Mouse (Mus musculus) neural tube, embryonic 15.5 days (tissue): ENCODE results near the gene Snrnp27. TPM values are rescaled to one million over a fixed set of nuclear protein-coding genes. Genes with fewer than 3 reads are reported as not detected.
A peak's percentile ranks its signal among the peaks of the same experiment; 100 is the strongest.

Experiments used
- ATAC-seq: fragments of 200-750 bp; cut with Nextera tagmentation; 2 replicates; pipeline ENCODE4 v1.8.0; 2017; ENCODE audit warnings: mild to moderate bottlenecking, moderate TSS enrichment, moderate library complexity; ENCODE audit not compliant: low FRiP score
- H3K27ac ChIP-seq: fragments of 300-500 bp; sonication (generic); replicated peaks from 2 replicates; pipeline ENCODE4 v1.5.1; 2015; ENCODE audit warnings: mild to moderate bottlenecking, inconsistent platforms
- H3K27me3 ChIP-seq: fragments of 300-500 bp; sonication (generic); replicated peaks from 2 replicates; pipeline ENCODE4 v1.6.1; 2015; ENCODE audit warnings: inconsistent platforms
- H3K36me3 ChIP-seq: fragments of 300-500 bp; sonication (generic); 2 replicates; pipeline ENCODE4 v1.6.1; 2015; ENCODE audit warnings: inconsistent platforms
- H3K4me1 ChIP-seq: fragments of 300-500 bp; sonication (generic); 2 replicates; pipeline ENCODE4 v1.6.1; 2015; ENCODE audit warnings: inconsistent platforms
- H3K4me2 ChIP-seq: fragments of 300-500 bp; sonication (generic); 2 replicates; pipeline ENCODE4 v1.6.1; 2015; ENCODE audit warnings: inconsistent platforms, mild to moderate bottlenecking, moderate library complexity
- H3K4me3 ChIP-seq: fragments of 300-500 bp; sonication (generic); replicated peaks from 2 replicates; pipeline ENCODE4 v1.5.1; 2015; ENCODE audit warnings: mild to moderate bottlenecking, inconsistent platforms
- H3K9ac ChIP-seq: fragments of 300-500 bp; sonication (generic); replicated peaks from 2 replicates; pipeline ENCODE4 v1.6.1; 2015; ENCODE audit warnings: mild to moderate bottlenecking, inconsistent platforms
- H3K9me3 ChIP-seq: fragments of 300-500 bp; sonication (generic); replicated peaks from 2 replicates; pipeline ENCODE4 v1.6.1; 2016; ENCODE audit warnings: inconsistent platforms
- WGBS: fragments of 180-500 bp; shearing (Covaris S2); methylation state at CpG from one replicate; pipeline ENCODE4 v1.1.7; 2015; ENCODE audit warnings: mixed read lengths; 5-methylcytosine and 5-hydroxymethylcytosine counted together
- polyA plus RNA-seq: library from polyadenylated mRNA; unstranded; fragments of >200 nt; fragmentation: Nextera tagmentation; extraction: Ambion mirVana; gene quantifications from 2 replicates; pipeline ENCODE4 v1.2.1, GENCODE M21; 2015

The Snrnp27 gene
- polyA plus RNA-seq = 94.2 and 96.0 TPM in 2 replicates

GRCm38 (mm10) chr6:86683872-86684654, at the start of gene Snrnp27:
TSS of gene Snrnp27 (minus strand) at chr6:86684522.
- no peaks in the 10 kb centered on the region for H3K27me3 ChIP-seq
- H3K9me3 ChIP-seq = no peaks in the 10 kb centered on the region
- peak within 1 kb of the TSS; percentile 63 for H3K4me2 ChIP-seq
- H3K9ac ChIP-seq = peak within 1 kb of the TSS; percentile 83
- peak; percentile 89 for ATAC-seq
- 2% methylated on average over 36 of the region's 36 CpGs for WGBS
- peak within 1 kb of the TSS; percentile 57 for H3K27ac ChIP-seq
- H3K4me1 ChIP-seq = peaks cover 17% of the 10 kb centered on the region
- H3K4me3 ChIP-seq = peak within 1 kb of the TSS; percentile 77
- peaks cover 52% of the 10 kb centered on the region for H3K36me3 ChIP-seq

GRCm38 (mm10) chr6:86733183-86733876, 49.0 kb upstream of the Snrnp27 start, which contains the start of gene Gmcl1:
TSS of gene Gmcl1 (minus strand) at chr6:86733383.
- Histone ChIP-seq H3K9me3 (no peaks in the 10 kb centered on the region), H3K27ac (peak within 1 kb of the TSS; percentile 92), H3K4me1 (peaks cover 39% of the 10 kb centered on the region), H3K27me3 (no peaks in the 10 kb centered on the region), H3K4me3 (peak within 1 kb of the TSS; percentile 99), H3K36me3 (no peaks in the 10 kb centered on the region), H3K4me2 (peak within 1 kb of the TSS; percentile 82), H3K9ac (peak within 1 kb of the TSS; percentile 85)
- ATAC-seq = peak; percentile 95
- under 1% methylated on average over 57 of the region's 59 CpGs for WGBS

- ATAC-seq = peak; percentile 83
These were observed 48.2 kb upstream of the Snrnp27 start for GRCm38 (mm10) chr6:86732276-86733173.

GRCm38 (mm10) chr6:86728711-86729110, 44.4 kb upstream of the Snrnp27 start:
- H3K27ac ChIP-seq = no peak overlapping the region
- 89% methylated on average over 5 of the region's 5 CpGs for WGBS

More at GRCm38 (mm10) chr6:86732276-86733173, 48.2 kb upstream of the Snrnp27 start:
- peaks cover under 1% of the 10 kb centered on the region for H3K36me3 ChIP-seq
- under 1% methylated on average over 62 of the region's 62 CpGs for WGBS
- H3K27ac ChIP-seq = peak overlapping the region; percentile 92
- H3K9ac ChIP-seq = peak overlapping the region; percentile 85
- H3K4me1 ChIP-seq = peaks cover 39% of the 10 kb centered on the region
- peak overlapping the region; percentile 82 for H3K4me2 ChIP-seq
- no peaks in the 10 kb centered on the region for H3K9me3 ChIP-seq
- H3K27me3 ChIP-seq = no peaks in the 10 kb centered on the region
- H3K4me3 ChIP-seq = peak overlapping the region; percentile 99

GRCm38 (mm10) chr6:86721977-86722376, 37.7 kb upstream of the Snrnp27 start:
- Histone ChIP-seq H3K36me3 (peaks cover 47% of the 10 kb centered on the region), H3K4me2 (no peak overlapping the region), H3K9me3 (no peaks in the 10 kb centered on the region), H3K27me3 (no peaks in the 10 kb centered on the region), H3K9ac (no peak overlapping the region), H3K4me1 (no peaks in the 10 kb centered on the region), H3K4me3 (no peak overlapping the region), H3K27ac (no peak overlapping the region)
- 70% methylated on average over 3 of the region's 3 CpGs for WGBS
- no peak for ATAC-seq

More at GRCm38 (mm10) chr6:86728711-86729110, 44.4 kb upstream of the Snrnp27 start:
- H3K9me3 ChIP-seq = no peaks in the 10 kb centered on the region
- ATAC-seq = no peak
- peaks cover 31% of the 10 kb centered on the region for H3K4me1 ChIP-seq
- no peaks in the 10 kb centered on the region for H3K27me3 ChIP-seq
- peaks cover 15% of the 10 kb centered on the region for H3K36me3 ChIP-seq
- no peak overlapping the region for H3K9ac ChIP-seq
- H3K4me2 ChIP-seq = no peak overlapping the region
- no peak overlapping the region for H3K4me3 ChIP-seq

GRCm38 (mm10) chr6:86708072-86708774, 23.9 kb upstream of the Snrnp27 start:
- 84% methylated on average over 4 of the region's 4 CpGs for WGBS
- Histone ChIP-seq H3K9ac (no peak overlapping the region), H3K27ac (no peak overlapping the region), H3K4me1 (no peaks in the 10 kb centered on the region), H3K36me3 (peaks cover 73% of the 10 kb centered on the region), H3K4me2 (no peak overlapping the region), H3K4me3 (no peak overlapping the region), H3K27me3 (no peaks in the 10 kb centered on the region), H3K9me3 (no peaks in the 10 kb centered on the region)
- ATAC-seq = no peak

- Histone ChIP-seq H3K9ac (no peak overlapping the region), H3K4me2 (no peak overlapping the region), H3K36me3 (peaks cover 94% of the 10 kb centered on the region), H3K27me3 (no peaks in the 10 kb centered on the region), H3K4me1 (no peaks in the 10 kb centered on the region), H3K4me3 (no peak overlapping the region), H3K27ac (no peak overlapping the region), H3K9me3 (no peaks in the 10 kb centered on the region)
- no peak for ATAC-seq
- WGBS = 93% methylated on average over 9 of the region's 9 CpGs
These were observed 18.3 kb upstream of the Snrnp27 start for GRCm38 (mm10) chr6:86702577-86702976.

- Histone ChIP-seq H3K9me3 (no peaks in the 10 kb centered on the region), H3K9ac (no peak overlapping the region), H3K27me3 (no peaks in the 10 kb centered on the region), H3K4me1 (no peaks in the 10 kb centered on the region), H3K4me3 (no peak overlapping the region), H3K36me3 (peaks cover 90% of the 10 kb centered on the region), H3K4me2 (no peak overlapping the region), H3K27ac (no peak overlapping the region)
- no peak for ATAC-seq
- WGBS = 80% methylated on average over 6 of the region's 6 CpGs
These were observed 13.6 kb upstream of the Snrnp27 start for GRCm38 (mm10) chr6:86697903-86698302.

- 93% methylated on average over 10 of the region's 10 CpGs for WGBS
- peaks cover 83% of the 10 kb centered on the region for H3K36me3 ChIP-seq
- H3K9me3 ChIP-seq = no peaks in the 10 kb centered on the region
- H3K4me2 ChIP-seq = no peak overlapping the region
- H3K27me3 ChIP-seq = no peaks in the 10 kb centered on the region
- no peak for ATAC-seq
- no peak overlapping the region for H3K27ac ChIP-seq
- no peak overlapping the region for H3K9ac ChIP-seq
- no peak overlapping the region for H3K4me3 ChIP-seq
- H3K4me1 ChIP-seq = no peaks in the 10 kb centered on the region
These were observed 11.9 kb upstream of the Snrnp27 start for GRCm38 (mm10) chr6:86696213-86696612.

GRCm38 (mm10) chr6:86694465-86694864, 10.1 kb upstream of the Snrnp27 start:
- no peak overlapping the region for H3K4me3 ChIP-seq
- ATAC-seq = no peak
- H3K4me2 ChIP-seq = no peak overlapping the region
- no peak overlapping the region for H3K27ac ChIP-seq
- H3K36me3 ChIP-seq = peaks cover 82% of the 10 kb centered on the region
- no peaks in the 10 kb centered on the region for H3K9me3 ChIP-seq
- no peaks in the 10 kb centered on the region for H3K27me3 ChIP-seq
- H3K9ac ChIP-seq = no peak overlapping the region
- H3K4me1 ChIP-seq = no peaks in the 10 kb centered on the region

GRCm38 (mm10) chr6:86689671-86690070, 5.3 kb upstream of the Snrnp27 start:
- ATAC-seq = no peak
- no peaks in the 10 kb centered on the region for H3K9me3 ChIP-seq
- H3K4me3 ChIP-seq = no peak overlapping the region
- H3K4me2 ChIP-seq = no peak overlapping the region
- H3K27me3 ChIP-seq = no peaks in the 10 kb centered on the region
- 97% methylated on average over 3 of the region's 3 CpGs for WGBS
- H3K36me3 ChIP-seq = peaks cover 63% of the 10 kb centered on the region
- no peak overlapping the region for H3K27ac ChIP-seq
- no peak overlapping the region for H3K9ac ChIP-seq
- peaks cover 4% of the 10 kb centered on the region for H3K4me1 ChIP-seq
